Mouse (Mus musculus): ENCODE measurements at regions not wholly inside any gene's neighbourhood (a gene's known extent, or its start where the extent isn't known, plus 50 kb on each side); places are given as distances from the start of the nearest gene placed in this dataset.
A peak's percentile ranks its signal among the peaks of the same experiment; 100 is the strongest.
"Not testable (repeated sequence)": the region's sequence is repeated elsewhere in the genome, so short reads cannot be mapped to it uniquely, and the experiment has no call there.

- ATAC-seq (ENCODE audit: insufficient number of reproducible peaks, insufficient read depth, low FRiP score, low TSS enrichment, low read depth) = no peak
- 49% methylated on average over 2 of the region's 2 CpGs for WGBS
- no peak overlapping the region for H3K27ac ChIP-seq
- no peak overlapping the region for H3K4me3 ChIP-seq (replicated peaks)
- no peaks in the 10 kb centered on the region for H3K9me3 ChIP-seq
- H3K4me1 ChIP-seq (replicated peaks) = peaks cover 29% of the 10 kb centered on the region
- no peaks in the 10 kb centered on the region for H3K36me3 ChIP-seq
- H3K27me3 ChIP-seq = no peaks in the 10 kb centered on the region
- no peak overlapping the region for H3K9ac ChIP-seq (replicated peaks)
- H3K4me2 ChIP-seq = no peak overlapping the region
Measured at GRCm38 (mm10) chr10:120696481-120696880, 202.4 kb downstream of the Msrb3 start.

- no peaks in the 10 kb centered on the region for H3K9me3 ChIP-seq
- peaks cover 34% of the 10 kb centered on the region for H3K4me1 ChIP-seq (replicated peaks)
- no peak overlapping the region for H3K4me3 ChIP-seq (replicated peaks)
- no peak overlapping the region; the same call in 1 of the 2 replicates for H3K9ac ChIP-seq (replicated peaks)
- 14% methylated on average over 18 of the region's 18 CpGs for WGBS
- peak overlapping the region; percentile 40 for H3K4me2 ChIP-seq
- no peaks in the 10 kb centered on the region for H3K36me3 ChIP-seq
- H3K27me3 ChIP-seq = no peaks in the 10 kb centered on the region
- no peak for ATAC-seq (ENCODE audit: insufficient number of reproducible peaks, insufficient read depth, low FRiP score, low TSS enrichment, low read depth)
- H3K27ac ChIP-seq = no peak overlapping the region
Measured at GRCm38 (mm10) chr10:120694472-120694871, 204.4 kb downstream of the Msrb3 start.

- Histone ChIP-seq H3K4me2 (no peak overlapping the region), H3K27me3 (no peaks in the 10 kb centered on the region), H3K4me1 (replicated peaks) (peaks cover 38% of the 10 kb centered on the region), H3K4me3 (replicated peaks) (no peak overlapping the region), H3K36me3 (no peaks in the 10 kb centered on the region), H3K9ac (replicated peaks) (no peak overlapping the region), H3K9me3 (no peaks in the 10 kb centered on the region), H3K27ac (peak overlapping the region; percentile 36; the same call in 1 of the 2 replicates)
- ATAC-seq (ENCODE audit: insufficient number of reproducible peaks, insufficient read depth, low FRiP score, low TSS enrichment, low read depth) = no peak
- WGBS = 64% methylated on average over 3 of the region's 3 CpGs
Measured at GRCm38 (mm10) chr10:120691451-120691850, 207.4 kb downstream of the Msrb3 start.

GRCm38 (mm10) chr10:120686123-120686522, 209.9 kb upstream of the Hmga2 start:
- no peak overlapping the region for H3K4me2 ChIP-seq
- no peaks in the 10 kb centered on the region for H3K36me3 ChIP-seq

GRCm38 (mm10) chr10:120682021-120682420, 205.8 kb upstream of the Hmga2 start:
- Histone ChIP-seq H3K9ac (replicated peaks) (no peak overlapping the region), H3K4me1 (replicated peaks) (peaks cover 42% of the 10 kb centered on the region), H3K27me3 (no peaks in the 10 kb centered on the region), H3K9me3 (no peaks in the 10 kb centered on the region), H3K27ac (no peak overlapping the region), H3K36me3 (no peaks in the 10 kb centered on the region), H3K4me2 (no peak overlapping the region), H3K4me3 (replicated peaks) (no peak overlapping the region)
- no peak for ATAC-seq (ENCODE audit: insufficient number of reproducible peaks, insufficient read depth, low FRiP score, low TSS enrichment, low read depth)
- WGBS = 85% methylated on average over 10 of the region's 10 CpGs

More at GRCm38 (mm10) chr10:120686123-120686522, 209.9 kb upstream of the Hmga2 start:
- no peak for ATAC-seq (ENCODE audit: insufficient number of reproducible peaks, insufficient read depth, low FRiP score, low TSS enrichment, low read depth)
- no peak overlapping the region for H3K4me3 ChIP-seq (replicated peaks)
- no peaks in the 10 kb centered on the region for H3K27me3 ChIP-seq
- H3K27ac ChIP-seq = no peak overlapping the region
- peaks cover 37% of the 10 kb centered on the region for H3K4me1 ChIP-seq (replicated peaks)
- H3K9me3 ChIP-seq = no peaks in the 10 kb centered on the region
- 28% methylated on average over 10 of the region's 10 CpGs for WGBS
- no peak overlapping the region for H3K9ac ChIP-seq (replicated peaks)

GRCm38 (mm10) chr10:120679982-120680381, 203.7 kb upstream of the Hmga2 start:
- Histone ChIP-seq H3K9me3 (no peaks in the 10 kb centered on the region), H3K4me2 (no peak overlapping the region), H3K9ac (replicated peaks) (no peak overlapping the region), H3K36me3 (no peaks in the 10 kb centered on the region), H3K27ac (no peak overlapping the region), H3K27me3 (no peaks in the 10 kb centered on the region), H3K4me3 (replicated peaks) (no peak overlapping the region), H3K4me1 (replicated peaks) (peaks cover 33% of the 10 kb centered on the region)
- ATAC-seq (ENCODE audit: insufficient number of reproducible peaks, insufficient read depth, low FRiP score, low TSS enrichment, low read depth) = no peak
- 85% methylated on average over 6 of the region's 6 CpGs for WGBS

GRCm38 (mm10) chr10:120678277-120678676, 202.0 kb upstream of the Hmga2 start:
- Histone ChIP-seq H3K36me3 (no peaks in the 10 kb centered on the region), H3K4me1 (replicated peaks) (peaks cover 33% of the 10 kb centered on the region), H3K9ac (replicated peaks) (no peak overlapping the region), H3K27ac (no peak overlapping the region), H3K4me3 (replicated peaks) (no peak overlapping the region), H3K9me3 (no peaks in the 10 kb centered on the region), H3K4me2 (no peak overlapping the region), H3K27me3 (no peaks in the 10 kb centered on the region)
- 48% methylated on average over 8 of the region's 8 CpGs for WGBS
- ATAC-seq (ENCODE audit: insufficient number of reproducible peaks, insufficient read depth, low FRiP score, low TSS enrichment, low read depth) = no peak

GRCm38 (mm10) chr10:120675369-120675768, 199.1 kb upstream of the Hmga2 start:
- Histone ChIP-seq H3K27ac (no peak overlapping the region), H3K4me3 (replicated peaks) (no peak overlapping the region), H3K4me2 (no peak overlapping the region), H3K9me3 (no peaks in the 10 kb centered on the region), H3K27me3 (no peaks in the 10 kb centered on the region), H3K36me3 (no peaks in the 10 kb centered on the region), H3K4me1 (replicated peaks) (peaks cover 26% of the 10 kb centered on the region), H3K9ac (replicated peaks) (no peak overlapping the region)
- no peak for ATAC-seq (ENCODE audit: insufficient number of reproducible peaks, insufficient read depth, low FRiP score, low TSS enrichment, low read depth)
- 84% methylated on average over 4 of the region's 4 CpGs for WGBS

- Histone ChIP-seq H3K4me2 (no peak overlapping the region), H3K27ac (no peak overlapping the region), H3K9ac (replicated peaks) (no peak overlapping the region), H3K36me3 (no peaks in the 10 kb centered on the region), H3K4me1 (replicated peaks) (peaks cover 20% of the 10 kb centered on the region), H3K9me3 (no peaks in the 10 kb centered on the region), H3K4me3 (replicated peaks) (no peak overlapping the region), H3K27me3 (no peaks in the 10 kb centered on the region)
- 84% methylated on average over 10 of the region's 10 CpGs for WGBS
- ATAC-seq (ENCODE audit: insufficient number of reproducible peaks, insufficient read depth, low FRiP score, low TSS enrichment, low read depth) = no peak
Measured at GRCm38 (mm10) chr10:120674321-120675045, 198.2 kb upstream of the Hmga2 start.

- WGBS = 92% methylated on average over 7 of the region's 7 CpGs
- H3K36me3 ChIP-seq; ATAC-seq (ENCODE audit: insufficient number of reproducible peaks, insufficient read depth, low FRiP score, low TSS enrichment, low read depth): not testable (repeated sequence)
Measured at GRCm38 (mm10) chr10:120667678-120668031, 191.4 kb upstream of the Hmga2 start.

GRCm38 (mm10) chr10:120666985-120667677, 190.9 kb upstream of the Hmga2 start:
- H3K4me3 ChIP-seq (replicated peaks) = no peak overlapping the region
- WGBS = 68% methylated on average over 12 of the region's 12 CpGs
- no peaks in the 10 kb centered on the region for H3K36me3 ChIP-seq
- no peak overlapping the region for H3K4me2 ChIP-seq
- H3K27ac ChIP-seq = no peak overlapping the region
- 0 out of 2 replicates have a peak, but pooled peaks cover 3% of the 10 kb centered on the region for H3K4me1 ChIP-seq (replicated peaks)
- H3K9me3 ChIP-seq = no peaks in the 10 kb centered on the region
- H3K9ac ChIP-seq (replicated peaks) = no peak overlapping the region
- H3K27me3 ChIP-seq = no peaks in the 10 kb centered on the region
- no peak for ATAC-seq (ENCODE audit: insufficient number of reproducible peaks, insufficient read depth, low FRiP score, low TSS enrichment, low read depth)

More at GRCm38 (mm10) chr10:120667678-120668031, 191.4 kb upstream of the Hmga2 start:
- H3K27ac ChIP-seq; H3K4me1 ChIP-seq (replicated peaks); H3K9ac ChIP-seq (replicated peaks); H3K4me2 ChIP-seq; H3K27me3 ChIP-seq; H3K4me3 ChIP-seq (replicated peaks); H3K9me3 ChIP-seq: not testable (repeated sequence)

Measured in limb, embryonic 12.5 days (tissue).